Mouse (Mus musculus) left cerebral cortex, adult 18-20 months (tissue): ENCODE measurements at regions not wholly inside any gene's neighbourhood (a gene's known extent, or its start where the extent isn't known, plus 50 kb on each side); places are given as distances from the start of the nearest gene placed in this dataset.
A peak's percentile ranks its signal among the peaks of the same experiment; 100 is the strongest.

Source experiments
- DNase-seq, 2 experiments: peaks; one replicate each; pipeline ENCODE4 v3.0.0; 2021 to 2022; ENCODE audit warnings: low spot score in 2 of 2, mixed read lengths in 1 of 2

DNA sequence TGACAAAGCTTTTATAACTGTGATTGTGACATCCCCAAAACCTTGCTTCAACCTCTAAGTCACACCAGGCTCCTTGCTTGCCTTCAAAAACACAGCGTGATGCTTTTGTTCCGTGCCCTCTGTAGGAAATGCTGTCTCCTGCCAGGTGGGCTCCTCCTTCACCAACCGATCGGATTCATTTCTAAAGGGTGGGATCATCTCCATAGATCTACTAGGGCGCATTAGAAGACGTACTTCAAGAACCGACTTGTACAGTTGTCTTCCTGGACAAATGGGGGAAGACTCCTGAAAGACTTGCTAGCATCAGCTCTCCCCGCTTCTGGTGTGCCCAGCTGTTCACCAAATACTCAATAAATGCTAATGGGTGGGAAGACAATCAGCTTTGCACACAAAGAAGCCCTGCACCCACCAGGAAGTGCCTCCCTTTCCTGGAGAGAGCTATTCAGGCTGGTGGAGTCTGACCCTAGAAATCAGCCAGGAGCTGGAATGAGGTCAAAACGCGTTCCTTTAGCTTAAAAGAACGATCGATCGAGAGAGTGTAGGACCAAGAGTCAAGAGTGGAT, 53.0 kb downstream of the Hoxa1 start:
- no peak for DNase-seq

DNA sequence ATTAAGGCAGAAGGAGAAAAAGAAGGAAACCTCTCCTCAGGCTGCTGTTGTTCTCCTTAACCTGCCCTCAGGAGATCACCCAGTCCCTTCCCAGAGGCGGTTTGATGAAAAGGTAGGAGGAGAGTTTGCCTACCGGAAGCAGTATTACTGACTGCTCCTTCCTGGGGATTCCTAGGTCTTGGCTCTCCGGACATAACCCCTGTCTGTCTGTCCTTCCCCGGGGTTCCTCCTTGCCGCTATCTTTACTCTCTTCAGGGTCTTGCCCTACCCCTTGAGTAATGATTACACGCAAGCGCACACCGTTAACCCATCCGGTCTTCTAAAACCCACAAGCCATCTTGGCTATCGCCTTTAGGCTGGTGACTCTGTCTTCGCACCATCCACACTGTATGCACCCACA, 54.0 kb downstream of the Hoxa1 start:
- DNase-seq, result no peak

DNA sequence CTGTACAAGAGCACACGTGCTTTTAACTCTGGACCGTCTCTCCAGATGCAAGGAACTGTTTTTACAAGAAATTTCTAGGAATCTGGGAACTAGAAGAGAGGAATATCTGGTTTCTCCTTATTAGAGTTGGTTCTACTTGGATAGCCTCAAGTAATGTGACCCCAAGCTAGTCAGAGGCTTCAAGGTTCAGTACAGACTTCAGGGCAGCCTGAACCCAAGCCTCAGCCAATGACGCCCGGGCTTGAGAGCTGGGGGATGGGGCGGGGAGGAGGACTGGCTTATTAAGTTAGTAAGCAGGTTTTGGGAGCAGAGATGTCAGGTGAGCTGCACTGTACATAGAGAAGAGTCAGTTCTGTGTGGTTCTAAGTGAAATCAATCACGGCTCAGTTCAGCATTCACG, 54.5 kb downstream of the Hoxa1 start:
- DNase-seq, result no peak

DNA sequence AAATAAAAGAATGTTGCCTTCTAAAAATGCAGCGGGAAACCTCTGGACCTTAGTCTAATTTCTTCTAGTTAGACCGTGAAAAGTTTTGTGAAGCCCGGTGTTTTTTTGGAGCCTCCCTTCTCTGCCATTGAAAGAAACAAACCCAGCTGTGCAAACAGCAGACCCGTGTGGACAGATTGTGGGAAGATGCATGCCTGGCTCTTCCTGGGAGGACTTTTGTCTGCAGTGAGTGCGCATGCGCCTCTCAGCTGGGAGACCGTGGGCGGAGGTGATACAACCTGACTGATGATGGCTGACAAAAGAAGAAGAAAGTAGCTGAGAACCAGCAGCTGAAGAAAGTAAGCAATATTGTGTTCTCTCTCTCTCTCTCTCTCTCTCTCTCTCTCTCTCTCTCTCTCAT, 55.4 kb downstream of the Hoxa1 start:
- no peak for DNase-seq

DNA sequence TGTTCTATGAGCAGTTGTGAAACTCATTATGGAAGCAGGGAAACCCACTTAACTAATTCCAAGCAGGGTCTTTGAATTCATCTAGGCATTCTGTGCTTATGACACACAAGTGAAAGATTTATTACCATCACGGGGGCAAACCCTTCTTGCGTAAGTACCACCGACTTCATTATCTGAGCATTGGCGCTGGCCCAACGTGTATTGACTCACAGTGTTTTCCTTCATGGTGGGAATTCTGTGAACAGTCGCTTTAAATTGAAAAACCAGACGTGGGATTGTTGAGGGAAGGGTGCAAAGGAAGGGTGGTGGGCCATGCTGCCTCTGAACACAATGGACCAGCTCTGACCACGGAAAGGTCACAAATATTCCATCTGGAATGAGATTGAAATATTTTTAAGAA, 55.9 kb downstream of the Hoxa1 start:
- no peak for DNase-seq

DNA sequence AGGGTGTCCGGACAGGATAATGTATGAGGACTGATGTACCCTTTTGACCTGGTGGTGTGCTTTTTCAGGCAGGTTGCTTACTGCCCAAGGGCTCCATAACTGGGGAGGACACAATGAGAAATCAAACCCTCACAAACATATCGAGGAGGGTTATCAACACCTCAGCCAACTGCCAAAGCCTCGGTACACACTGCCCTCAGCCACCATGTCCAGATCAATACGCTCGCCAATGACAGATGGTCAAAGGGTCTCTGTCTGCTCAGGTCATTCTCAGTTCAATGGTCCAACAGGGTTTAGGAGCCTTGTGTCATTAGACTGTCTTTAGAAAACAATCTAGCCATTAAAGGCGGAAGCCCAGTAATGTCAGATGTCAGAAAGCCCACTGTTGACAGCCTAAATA, 56.9 kb downstream of the Hoxa1 start:
- no peak for DNase-seq

DNA sequence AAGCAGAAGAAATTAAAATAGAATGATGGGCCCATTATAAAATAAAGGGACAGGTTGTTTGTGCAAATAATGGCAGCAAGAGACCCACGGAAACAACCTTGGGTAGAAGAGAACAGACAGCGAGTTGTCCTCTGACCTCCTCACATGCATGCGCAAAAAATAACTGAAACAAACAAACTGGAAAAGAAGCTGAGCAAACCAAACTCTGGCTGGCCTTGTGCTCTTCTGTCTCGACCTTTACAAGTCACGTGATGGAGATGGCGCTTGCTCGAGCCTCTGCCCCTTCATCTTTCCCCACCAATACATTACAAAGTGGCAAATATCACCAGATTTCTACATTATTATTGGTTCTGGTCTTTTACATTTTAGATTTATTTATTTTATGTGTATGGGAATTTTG, 59.3 kb downstream of the Hoxa1 start:
- no peak for DNase-seq

DNA sequence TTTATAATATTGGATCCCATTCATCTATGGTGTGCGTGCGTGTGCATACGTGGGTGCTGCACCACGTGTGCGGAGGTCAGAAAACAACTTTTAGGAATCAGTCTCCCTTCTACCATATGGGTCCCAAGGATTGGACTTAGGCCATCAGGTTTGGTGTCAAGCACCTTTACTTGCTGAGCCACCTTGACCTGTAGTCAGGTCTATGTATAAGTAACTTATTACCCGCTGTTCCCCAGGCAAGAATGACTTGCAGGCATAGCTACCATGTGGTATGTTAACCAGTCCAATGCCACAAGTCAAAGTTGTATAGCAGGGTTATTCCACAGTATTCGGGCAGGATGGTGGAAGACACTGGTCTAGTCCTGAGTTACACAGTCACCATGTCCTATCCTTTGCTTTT, 62.5 kb downstream of the Hoxa1 start:
- DNase-seq, result no peak

DNA sequence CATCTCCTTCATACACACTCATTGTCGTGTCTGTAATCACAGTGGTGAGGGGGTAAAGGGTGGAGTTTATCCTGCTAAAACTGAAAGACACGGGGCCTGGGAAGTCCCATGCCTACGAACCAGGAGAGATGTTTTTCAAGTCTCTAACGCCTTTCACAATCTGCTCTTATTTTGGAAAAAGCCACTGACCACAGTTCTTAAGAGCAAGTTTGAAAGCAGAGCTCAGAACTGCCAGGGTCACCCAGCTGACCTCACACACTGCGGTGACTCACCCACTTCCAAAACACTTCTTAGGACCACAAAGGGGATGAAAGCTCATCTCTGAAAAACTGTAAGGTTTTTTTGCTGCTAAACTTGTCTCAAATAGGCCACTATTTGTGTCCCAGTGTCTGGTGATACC, 66.7 kb downstream of the Hoxa1 start:
- DNase-seq, result no peak

DNA sequence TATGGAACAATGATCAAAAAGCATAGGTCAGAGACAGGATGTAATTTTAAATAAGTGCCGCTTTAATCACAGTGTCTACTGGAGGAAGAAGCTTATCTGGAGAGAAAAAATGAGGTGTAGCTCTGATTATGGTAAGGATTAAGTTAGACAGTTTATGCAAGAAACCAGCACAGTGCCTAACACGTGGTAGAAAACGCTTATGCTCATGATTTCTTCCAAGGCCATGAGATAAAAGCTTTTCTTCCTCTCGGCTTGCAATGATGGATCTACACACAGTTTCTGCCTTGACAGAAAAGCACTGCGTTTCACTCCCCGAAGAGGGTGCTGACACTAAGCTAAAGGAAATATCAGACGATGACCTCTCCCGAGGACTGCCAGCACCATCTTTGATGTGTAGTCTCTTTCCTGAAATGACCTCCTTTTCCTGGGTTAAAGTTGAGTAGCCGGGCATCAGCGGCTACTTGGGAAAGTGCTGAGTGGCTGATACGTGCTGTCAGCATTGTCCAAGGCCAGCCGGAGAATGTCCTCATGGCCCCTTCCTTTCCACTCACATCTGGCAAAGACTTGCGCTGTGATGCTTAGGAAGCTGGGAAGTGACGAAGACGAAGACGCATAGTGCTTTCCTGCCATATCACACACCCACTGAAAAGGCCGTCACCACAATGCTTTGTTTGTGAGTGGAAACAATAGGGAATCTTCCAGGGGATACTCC, 72.0 kb downstream of the Hoxa1 start:
- DNase-seq, result no peak

DNA sequence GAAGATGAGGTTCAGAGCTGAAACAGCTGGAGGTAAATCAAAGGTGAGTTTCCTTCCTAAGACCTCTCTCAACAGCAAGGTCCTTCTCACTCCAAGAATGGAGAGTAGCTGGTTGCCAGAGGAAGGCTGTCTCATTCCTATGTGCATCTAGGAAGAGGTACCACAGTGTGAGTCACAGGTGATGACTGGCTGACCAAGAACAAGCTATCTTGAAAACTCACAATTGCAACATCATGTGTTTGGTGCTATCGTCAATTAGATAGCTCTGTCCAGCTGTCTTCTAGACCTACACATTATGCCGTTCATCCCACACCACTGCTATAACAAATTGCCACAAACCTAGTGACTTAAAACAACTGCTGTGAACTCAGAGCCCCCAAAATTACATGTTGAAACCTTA, 72.3 kb upstream of the Skap2 start:
- DNase-seq, result no peak

DNA sequence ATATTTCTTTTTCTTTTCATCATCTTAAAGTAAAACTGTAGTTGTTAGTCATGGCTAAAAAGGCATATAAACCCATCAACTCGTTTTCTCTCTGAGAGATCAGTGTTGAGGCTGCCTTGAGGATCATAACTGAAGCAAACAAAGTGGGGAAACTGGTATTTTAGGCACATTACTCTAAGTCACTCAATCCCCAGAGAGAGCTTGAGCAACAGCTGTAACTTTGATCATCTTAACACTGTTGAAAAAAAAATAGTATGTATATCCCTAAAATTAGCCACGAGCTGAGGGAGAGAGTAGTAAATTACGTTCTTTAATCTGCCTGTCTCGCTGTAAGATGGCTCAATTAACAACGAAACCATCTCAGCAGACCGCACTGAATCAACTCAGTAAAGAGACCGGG, 67.2 kb upstream of the Skap2 start:
- no peak for DNase-seq

DNA sequence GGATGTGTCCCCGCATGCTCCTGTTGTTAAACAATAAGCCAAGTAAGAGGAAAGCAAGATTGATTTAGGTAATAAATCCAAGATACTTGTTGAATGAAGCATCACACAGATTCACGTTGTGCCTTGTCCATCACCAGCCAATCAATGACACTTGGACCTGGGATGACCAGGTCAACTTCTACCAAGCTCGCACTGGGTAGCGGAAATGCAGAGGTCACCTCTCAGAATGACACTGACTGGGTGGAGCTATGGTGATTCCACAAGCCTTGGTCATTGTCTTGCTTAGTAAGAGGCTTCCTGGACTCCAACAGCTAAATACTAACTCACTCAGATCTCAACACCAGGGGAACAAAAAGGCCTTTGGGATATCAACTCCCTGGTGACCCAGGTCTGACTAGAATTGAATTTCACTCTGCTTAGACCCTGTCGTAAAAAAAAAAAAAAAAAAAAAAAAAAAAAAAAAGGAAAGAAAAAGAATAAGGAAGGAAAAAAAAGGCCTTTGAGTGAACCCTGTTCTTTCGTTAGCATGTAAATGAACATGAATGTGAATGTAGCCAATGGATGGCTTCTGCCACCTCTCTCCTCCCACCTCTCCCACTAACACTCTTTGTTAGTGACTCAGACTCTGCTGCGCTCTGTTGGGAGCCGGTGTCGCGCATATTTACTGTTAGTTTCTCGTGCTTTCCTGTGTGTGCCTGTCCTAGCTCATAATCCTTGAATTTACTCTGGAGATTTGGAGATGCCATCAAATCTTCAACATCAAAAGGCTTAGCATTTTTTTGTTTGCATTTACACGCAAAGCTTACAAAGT, 66.4 kb upstream of the Skap2 start:
- DNase-seq, result no peak

DNA sequence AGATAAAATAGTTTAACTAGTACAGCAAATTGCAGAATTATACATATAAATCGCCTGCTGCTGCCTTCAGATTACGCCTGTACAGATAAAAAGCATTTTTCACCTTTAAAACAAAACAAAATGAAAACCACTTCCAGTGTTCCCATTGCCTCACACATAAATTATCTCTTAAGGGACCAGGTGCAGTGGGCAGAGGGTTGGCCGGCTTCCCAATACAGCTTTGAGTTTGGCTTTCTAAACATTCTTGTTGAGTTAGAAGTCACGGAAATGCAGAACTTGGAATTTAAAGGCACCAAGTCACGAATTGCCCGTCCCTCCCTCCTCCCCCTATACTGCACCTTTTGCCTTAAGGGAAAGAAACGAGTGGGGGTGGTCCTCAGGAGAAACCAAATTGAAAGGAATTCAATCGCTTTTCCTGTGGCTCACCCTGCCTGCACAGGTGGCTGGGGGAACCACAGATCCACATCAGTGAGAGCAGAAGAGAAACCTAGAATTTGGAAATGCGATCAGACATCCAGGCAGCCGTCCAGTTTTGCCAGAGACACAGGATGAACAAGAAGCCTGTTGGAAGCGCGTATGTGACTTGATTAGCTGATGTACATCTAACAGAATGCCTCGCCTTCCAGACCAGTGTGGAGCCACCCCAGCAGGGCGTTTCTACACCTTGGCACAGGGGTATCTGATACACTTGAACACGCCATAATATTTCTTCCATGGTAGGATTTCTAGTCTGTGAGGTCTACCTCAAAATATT, 64.0 kb upstream of the Skap2 start:
- no peak for DNase-seq

DNA sequence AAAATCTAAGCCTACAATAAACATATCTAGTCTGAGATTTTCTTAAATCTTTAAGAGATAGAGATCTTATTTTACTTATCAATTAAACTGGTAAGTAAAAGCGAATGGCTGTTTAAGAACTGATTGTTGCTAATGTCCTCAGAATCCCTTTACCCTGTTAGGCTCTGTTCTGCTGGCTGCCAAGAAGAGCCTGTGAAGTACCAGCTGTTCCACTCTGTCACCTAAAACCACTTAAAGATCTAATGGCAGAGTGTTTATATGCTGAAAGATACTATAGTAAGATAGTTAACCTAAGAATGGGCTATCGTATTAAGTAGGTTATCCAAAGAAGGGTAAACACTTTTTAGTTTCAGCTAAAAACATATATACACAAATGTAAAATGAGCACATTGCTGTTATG, 62.6 kb upstream of the Skap2 start:
- no peak for DNase-seq

DNA sequence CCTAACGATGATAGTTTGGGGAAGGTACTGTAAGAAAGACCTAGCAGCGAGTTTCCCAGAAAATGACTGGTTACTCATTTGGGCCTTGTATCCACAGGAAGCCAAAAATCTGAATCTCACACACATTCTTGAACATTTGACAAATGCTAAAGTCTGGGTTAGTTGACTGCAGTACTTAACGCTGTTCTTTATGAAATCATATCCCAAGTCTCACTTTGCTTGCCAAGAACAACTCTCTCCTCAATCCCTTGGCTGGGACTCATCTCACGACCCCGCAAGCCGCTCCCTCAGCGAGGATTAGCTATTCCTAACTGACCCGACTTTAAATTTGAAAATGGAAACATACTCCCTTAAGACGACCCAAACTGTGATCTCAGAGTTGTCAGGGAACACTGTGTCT, 54.8 kb upstream of the Skap2 start:
- DNase-seq, result no peak

DNA sequence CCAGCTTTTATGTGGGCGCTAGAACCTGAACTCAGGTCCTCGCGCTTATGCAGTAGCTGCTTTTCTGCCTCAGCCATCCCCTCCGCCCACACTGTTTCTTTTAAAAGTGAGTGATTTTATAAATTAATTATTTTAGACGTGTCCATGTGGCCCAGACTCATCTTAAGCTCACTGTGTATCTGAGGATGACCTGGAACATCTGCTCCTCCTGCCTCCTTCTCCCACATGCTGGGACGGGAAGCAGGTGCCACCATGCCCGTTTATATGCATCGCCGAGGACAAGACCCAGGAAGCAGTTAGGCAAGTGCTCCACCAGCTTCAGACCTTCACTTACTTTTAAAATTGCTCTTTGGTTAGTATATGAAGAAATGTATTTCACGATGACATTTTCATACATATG, 53.3 kb upstream of the Skap2 start:
- no peak for DNase-seq

DNA sequence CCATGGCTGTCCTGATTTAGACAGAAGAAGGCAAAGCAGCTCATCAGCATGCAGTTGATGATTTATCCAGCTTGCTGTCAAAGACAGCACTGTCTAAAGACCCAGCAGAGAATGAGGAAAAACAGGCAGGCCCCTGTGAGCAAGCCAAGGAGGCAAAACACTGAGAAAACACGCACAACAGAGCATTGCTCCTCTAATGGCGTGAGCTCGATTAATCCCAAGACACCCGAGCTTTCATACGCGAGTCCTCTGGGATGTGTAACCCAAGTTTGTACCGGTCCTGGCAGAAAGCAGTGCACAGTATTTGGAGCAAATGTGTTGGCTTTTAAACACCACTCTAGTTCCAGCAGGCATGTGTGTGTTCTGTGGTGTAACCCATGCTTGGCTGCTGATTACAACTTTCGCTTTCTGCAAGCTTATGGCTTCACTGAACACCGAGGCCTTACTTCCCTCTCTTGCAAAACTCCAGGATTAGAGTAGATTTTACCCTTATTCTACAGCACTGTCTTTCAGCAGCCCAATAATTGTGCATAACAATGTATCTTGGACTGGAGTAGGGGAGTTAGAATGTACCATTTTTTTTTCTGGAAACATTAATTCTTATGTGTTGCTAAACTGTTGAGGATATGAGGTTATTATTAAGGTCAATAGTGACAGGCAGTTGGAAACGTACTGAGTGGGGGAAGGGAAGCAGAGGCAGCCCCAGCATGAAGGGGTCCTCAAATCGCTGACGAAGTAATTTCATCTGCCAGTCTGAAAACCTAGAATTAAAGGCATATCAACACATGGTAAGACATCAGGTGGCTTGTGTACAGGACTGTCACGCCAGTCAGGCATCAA, 52.0 kb upstream of the Skap2 start:
- DNase-seq, result peak in 1 of 2 experiments; percentile 8
